Mouse (Mus musculus): ENCODE results near the gene Slc17a7.

GRCm38 (mm10) chr7:45221680-45222079 is 57.9 kb downstream of the Slc17a7 start:
- no peak for TF ChIP-seq POLR2A (IDR thresholded peaks at IDR 0.05; ENCODE audit: insufficient read depth, low read length)
- no peak for TF ChIP-seq CTCF (IDR thresholded peaks at IDR 0.05; ENCODE audit: low read depth, low read length)
- TF ChIP-seq EP300 (IDR thresholded peaks at IDR 0.05; ENCODE audit: insufficient read depth, low read depth, low read length): no peak
